Mouse (Mus musculus) bone marrow, adult 2 months (tissue): Measurements from ENCODE around the gene Veph1.

ENCODE experiments used
- CTCF ChIP-seq: fragments of 200-500 bp; IDR thresholded peaks from 2 replicates; pipeline ENCODE4 v1.5.1; 2011; ENCODE audit warnings: low read length, control low read depth; ENCODE audit not compliant: control insufficient read depth, insufficient read depth
- POLR2A ChIP-seq: fragments of 200-500 bp; IDR thresholded peaks from 2 replicates; pipeline ENCODE4 v1.6.1; 2011; ENCODE audit warnings: low read depth, mild to moderate bottlenecking, control low read depth, low read length, borderline replicate concordance; ENCODE audit not compliant: control insufficient read depth

GRCm38 (mm10) chr3:66083407-66083806, 213.2 kb downstream of the Veph1 start:
- no peak for TF ChIP-seq CTCF
- TF ChIP-seq POLR2A = no peak
